Mouse (Mus musculus) embryonic facial prominence, embryonic 12.5 days (tissue): ENCODE data around the gene Elf3. TPM values are rescaled to one million over a fixed set of nuclear protein-coding genes. Genes with fewer than 3 reads are reported as not detected.
"Not testable (repeated sequence)": the region's sequence is repeated elsewhere in the genome, so short reads cannot be mapped to it uniquely, and the experiment has no call there.

Experiments
- ATAC-seq: fragments of 200-750 bp; cut with Nextera tagmentation; 2 replicates; pipeline ENCODE4 v1.8.0; 2017; ENCODE audit not compliant: insufficient number of reproducible peaks, insufficient read depth, low FRiP score, low TSS enrichment
- H3K27ac ChIP-seq: fragments of 300-500 bp; sonication (generic); 2 replicates; pipeline ENCODE4 v1.5.1; 2016; ENCODE audit warnings: mild to moderate bottlenecking
- H3K27me3 ChIP-seq: fragments of 300-500 bp; sonication (generic); 2 replicates; pipeline ENCODE4 v1.6.1; 2016; ENCODE audit warnings: mild to moderate bottlenecking, moderate library complexity
- H3K36me3 ChIP-seq: fragments of 300-500 bp; sonication (generic); 2 replicates; pipeline ENCODE4 v1.6.1; 2016; ENCODE audit warnings: mild to moderate bottlenecking
- H3K4me1 ChIP-seq: fragments of 300-500 bp; sonication (generic); 2 replicates; pipeline ENCODE4 v1.6.1; 2016
- H3K4me2 ChIP-seq: fragments of 300-500 bp; sonication (generic); replicated peaks from 2 replicates; pipeline ENCODE4 v1.6.1; 2016; ENCODE audit warnings: mild to moderate bottlenecking, moderate library complexity
- H3K4me3 ChIP-seq: fragments of 300-500 bp; sonication (generic); 2 replicates; pipeline ENCODE4 v1.5.1; 2016; ENCODE audit warnings: mild to moderate bottlenecking
- H3K9ac ChIP-seq: fragments of 300-500 bp; sonication (generic); 2 replicates; pipeline ENCODE4 v1.6.1; 2016; ENCODE audit warnings: mild to moderate bottlenecking, moderate library complexity
- H3K9me3 ChIP-seq: fragments of 300-500 bp; sonication (generic); 2 replicates; pipeline ENCODE4 v1.6.1; 2016; ENCODE audit warnings: mild to moderate bottlenecking, moderate library complexity
- WGBS: fragments of 180-500 bp; shearing (Covaris S2); methylation state at CpG from one replicate; pipeline ENCODE4 v1.1.7; 2016; 5-methylcytosine and 5-hydroxymethylcytosine counted together
- polyA plus RNA-seq: library from polyadenylated mRNA; unstranded; fragments of >200 nt; fragmentation: Nextera tagmentation; extraction: Ambion mirVana; gene quantifications from 2 replicates; pipeline ENCODE4 v1.2.1, GENCODE M21; 2016

The Elf3 gene
- polyA plus RNA-seq, 1 experiment from 2014 or later, result 6.6 TPM

- H3K4me3 ChIP-seq, result no peak overlapping the region
- no peak overlapping the region for H3K9ac ChIP-seq
- H3K9me3 ChIP-seq, result no peaks in the 10 kb centered on the region
- 83% methylated on average over 9 of the region's 9 CpGs for WGBS
- ATAC-seq, result no peak
- peaks cover 60% of the 10 kb centered on the region for H3K36me3 ChIP-seq
- no peak overlapping the region for H3K27ac ChIP-seq
- H3K4me1 ChIP-seq, result peaks cover 5% of the 10 kb centered on the region
- H3K4me2 ChIP-seq, result no peak overlapping the region
- no peaks in the 10 kb centered on the region for H3K27me3 ChIP-seq
These were observed 4.9 kb upstream of the Elf3 start for GRCm38 (mm10) chr1:135263316-135263715.

- no peak for ATAC-seq
- 83% methylated on average over 3 of the region's 3 CpGs for WGBS
- Histone ChIP-seq H3K27me3 (no peaks in the 10 kb centered on the region), H3K27ac (no peak overlapping the region), H3K9ac (no peak overlapping the region), H3K4me2 (no peak overlapping the region), H3K9me3 (no peaks in the 10 kb centered on the region), H3K36me3 (peaks cover 51% of the 10 kb centered on the region), H3K4me3 (no peak overlapping the region), H3K4me1 (peaks cover 7% of the 10 kb centered on the region)
These were observed 4.0 kb upstream of the Elf3 start for GRCm38 (mm10) chr1:135262329-135262728.

- H3K9me3 ChIP-seq, result no peaks in the 10 kb centered on the region
- H3K27me3 ChIP-seq, result no peaks in the 10 kb centered on the region
- H3K4me3 ChIP-seq, result no peak overlapping the region
- H3K4me1 ChIP-seq, result peaks cover 7% of the 10 kb centered on the region
- peaks cover 38% of the 10 kb centered on the region for H3K36me3 ChIP-seq
- 61% methylated on average over 6 of the region's 6 CpGs for WGBS
- no peak overlapping the region for H3K27ac ChIP-seq
- no peak overlapping the region for H3K9ac ChIP-seq
- ATAC-seq, result no peak
- H3K4me2 ChIP-seq, result no peak overlapping the region
These were observed 2.6 kb upstream of the Elf3 start for GRCm38 (mm10) chr1:135260931-135261330.

- Histone ChIP-seq H3K4me1 (peaks cover 7% of the 10 kb centered on the region), H3K9me3 (no peaks in the 10 kb centered on the region), H3K27me3 (no peaks in the 10 kb centered on the region), H3K4me3 (peak overlapping the region; percentile 20), H3K36me3 (peaks cover 24% of the 10 kb centered on the region), H3K27ac (peak overlapping the region; percentile 83), H3K4me2 (peak overlapping the region; percentile 48), H3K9ac (peak overlapping the region; percentile 42; the same call in 1 of the 2 replicates)
- peak; percentile 76 for ATAC-seq
- WGBS, result 1% methylated on average over 10 of the region's 10 CpGs
These were observed 714 bp upstream of the Elf3 start for GRCm38 (mm10) chr1:135259128-135259436.

- no peaks in the 10 kb centered on the region; the same call in 1 of the 2 replicates for H3K36me3 ChIP-seq
- no peak overlapping the region for H3K9ac ChIP-seq
- H3K27me3 ChIP-seq, result no peaks in the 10 kb centered on the region
- H3K4me3 ChIP-seq, result no peak overlapping the region
- H3K9me3 ChIP-seq, result no peaks in the 10 kb centered on the region
- H3K27ac ChIP-seq, result no peak overlapping the region
- no peak overlapping the region for H3K4me2 ChIP-seq
- WGBS, result 82% methylated on average over 6 of the region's 6 CpGs
- ATAC-seq, result no peak
- H3K4me1 ChIP-seq, result peaks cover 22% of the 10 kb centered on the region
These were observed 2.1 kb downstream of the Elf3 start for GRCm38 (mm10) chr1:135256299-135256698.

GRCm38 (mm10) chr1:135252854-135253253, 5.5 kb downstream of the Elf3 start:
- Histone ChIP-seq H3K4me3 (no peak overlapping the region), H3K9ac (no peak overlapping the region), H3K4me2 (no peak overlapping the region), H3K36me3 (no peaks in the 10 kb centered on the region), H3K27ac (peak overlapping the region; percentile 31; the same call in 1 of the 2 replicates), H3K9me3 (no peaks in the 10 kb centered on the region), H3K27me3 (no peaks in the 10 kb centered on the region), H3K4me1 (peaks cover 15% of the 10 kb centered on the region)
- WGBS, result 21% methylated on average over 4 of the region's 4 CpGs
- no peak for ATAC-seq

GRCm38 (mm10) chr1:135251405-135251804, 7.0 kb downstream of the Elf3 start:
- WGBS, result 60% methylated on average over 8 of the region's 8 CpGs
- Histone ChIP-seq H3K4me1 (peaks cover 15% of the 10 kb centered on the region), H3K4me2 (no peak overlapping the region), H3K9me3 (no peaks in the 10 kb centered on the region), H3K27me3 (no peaks in the 10 kb centered on the region), H3K27ac (no peak overlapping the region), H3K36me3 (no peaks in the 10 kb centered on the region), H3K4me3 (no peak overlapping the region), H3K9ac (no peak overlapping the region)
- ATAC-seq, result no peak

- no peaks in the 10 kb centered on the region for H3K9me3 ChIP-seq
- no peak overlapping the region for H3K4me3 ChIP-seq
- ATAC-seq, result no peak
- peaks cover 15% of the 10 kb centered on the region for H3K4me1 ChIP-seq
- H3K27ac ChIP-seq, result no peak overlapping the region
- H3K4me2 ChIP-seq, result no peak overlapping the region
- no peak overlapping the region for H3K9ac ChIP-seq
- WGBS, result 81% methylated on average over 2 of the region's 3 CpGs
- no peaks in the 10 kb centered on the region for H3K27me3 ChIP-seq
- no peaks in the 10 kb centered on the region for H3K36me3 ChIP-seq
These were observed 7.7 kb downstream of the Elf3 start for GRCm38 (mm10) chr1:135250706-135251105.

- no peak for ATAC-seq
- no peaks in the 10 kb centered on the region for H3K27me3 ChIP-seq
- no peaks in the 10 kb centered on the region for H3K9me3 ChIP-seq
- H3K4me1 ChIP-seq, result peaks cover 13% of the 10 kb centered on the region
- H3K36me3 ChIP-seq, result no peaks in the 10 kb centered on the region
- H3K4me3 ChIP-seq, result no peak overlapping the region
- 6% methylated on average over 15 of the region's 15 CpGs for WGBS
- peak overlapping the region; percentile 38 for H3K4me2 ChIP-seq
- H3K9ac ChIP-seq, result no peak overlapping the region
- H3K27ac ChIP-seq, result no peak overlapping the region
These were observed 9.9 kb downstream of the Elf3 start for GRCm38 (mm10) chr1:135248434-135248850.

GRCm38 (mm10) chr1:135244014-135244413, 14.4 kb downstream of the Elf3 start:
- no peak overlapping the region; the same call in 1 of the 2 replicates for H3K9ac ChIP-seq
- no peaks in the 10 kb centered on the region for H3K4me1 ChIP-seq
- no peak overlapping the region for H3K27ac ChIP-seq
- H3K27me3 ChIP-seq, result no peaks in the 10 kb centered on the region
- no peaks in the 10 kb centered on the region for H3K9me3 ChIP-seq
- WGBS, result 79% methylated on average over 8 of the region's 8 CpGs
- no peak overlapping the region for H3K4me2 ChIP-seq
- H3K36me3 ChIP-seq, result no peaks in the 10 kb centered on the region
- H3K4me3 ChIP-seq, result no peak overlapping the region
- ATAC-seq, result no peak

GRCm38 (mm10) chr1:135240206-135240605, 18.2 kb downstream of the Elf3 start:
- H3K27me3 ChIP-seq, H3K4me3 ChIP-seq, H3K9ac ChIP-seq, H3K9me3 ChIP-seq, ATAC-seq, H3K36me3 ChIP-seq, H3K4me1 ChIP-seq, H3K4me2 ChIP-seq, H3K27ac ChIP-seq: not testable (repeated sequence)
- WGBS, result 87% methylated on average over 4 of the region's 4 CpGs

- Histone ChIP-seq H3K27me3 (no peaks in the 10 kb centered on the region), H3K4me2 (no peak overlapping the region), H3K9ac (no peak overlapping the region), H3K9me3 (no peaks in the 10 kb centered on the region), H3K27ac (no peak overlapping the region), H3K36me3 (no peaks in the 10 kb centered on the region), H3K4me3 (no peak overlapping the region), H3K4me1 (no peaks in the 10 kb centered on the region)
- WGBS, result 66% methylated on average over 12 of the region's 12 CpGs
- no peak for ATAC-seq
These were observed 21.1 kb downstream of the Elf3 start for GRCm38 (mm10) chr1:135237131-135237851.
